Comparison of ENCODE assay signal across 11 mouse cellular contexts in genomic region chr5:30589546-30589945, GRCm38 (mm10). TPM values are rescaled to one million over a fixed set of nuclear protein-coding genes. Genes with fewer than 3 reads are reported as not detected.
A peak's percentile ranks its signal among the peaks of the same experiment; 100 is the strongest.
DNase-seq lines count a peak whose midpoint lies in the region; ATAC-seq and TF ChIP-seq lines count a peak whose summit lies in the region.
"Had no signal": no experiment of that assay in that cellular context is flagged by ENCODE, and none has a peak within 500 bp of the region (broad histone marks: within the 10 kb centered on the region; RNA-seq: fewer than 3 reads in every experiment).

No protein-coding gene starts in this region.

- 73% methylated on average over 3 of the region's 3 CpGs for WGBS in embryonic facial prominence, embryonic 13.5 days
- WGBS in embryonic facial prominence, embryonic 10.5 days, result 78% methylated on average over 3 of the region's 3 CpGs
- 48% methylated on average over 3 of the region's 3 CpGs for WGBS in lung, embryonic 15.5 days
- 61% methylated on average over 3 of the region's 3 CpGs for WGBS in heart, embryonic 14.5 days
- WGBS in olfactory bulb, adult 2 months, result 50% methylated on average over 3 of the region's 3 CpGs
- 68% methylated on average over 3 of the region's 3 CpGs for WGBS in liver, embryonic 11.5 days

- no peak overlapping the region for H3K9ac ChIP-seq in embryonic facial prominence, embryonic 13.5 days
- no peak overlapping the region for H3K9ac ChIP-seq in lung, embryonic 15.5 days
- H3K9ac ChIP-seq in heart, embryonic 14.5 days (ENCODE audit: low read length), result peak overlapping the region; percentile 83
- H3K9ac ChIP-seq in liver, embryonic 11.5 days (ENCODE audit: low read depth, low read length), result no peak overlapping the region
- H3K9ac ChIP-seq: liver, embryonic 14.5 days had no signal

- no peak for ATAC-seq in embryonic facial prominence, embryonic 13.5 days (ENCODE audit: insufficient number of reproducible peaks, insufficient read depth, low FRiP score, low TSS enrichment, low read depth)
- no peak for ATAC-seq in lung, embryonic 15.5 days (ENCODE audit: borderline replicate concordance, extremely low read depth, low FRiP score, low TSS enrichment)
- no peak for ATAC-seq in heart, embryonic 14.5 days (ENCODE audit: insufficient number of reproducible peaks, insufficient read depth, low FRiP score, low read depth)
- ATAC-seq in inflammation-experienced regulatory T-cells, adult 6 months, result no peak
- ATAC-seq in liver, embryonic 11.5 days (replicated peaks; ENCODE audit: low FRiP score), result no peak

- no peaks in the 10 kb centered on the region for H3K9me3 ChIP-seq in embryonic facial prominence, embryonic 13.5 days
- no peaks in the 10 kb centered on the region for H3K9me3 ChIP-seq in embryonic facial prominence, embryonic 10.5 days
- no peaks in the 10 kb centered on the region for H3K9me3 ChIP-seq in lung, embryonic 15.5 days
- no peaks in the 10 kb centered on the region for H3K9me3 ChIP-seq in heart, embryonic 14.5 days (ENCODE audit: control insufficient read depth, low read length)
- H3K9me3 ChIP-seq in liver, embryonic 11.5 days (ENCODE audit: control insufficient read depth, low read length), result no peaks in the 10 kb centered on the region

- DNase-seq in embryonic facial prominence, embryonic 10.5 days (ENCODE audit: low spot score), result no peak
- no peak for DNase-seq in lung, postnatal 25 days (ENCODE audit: low spot score)
- DNase-seq in liver, embryonic 11.5 days (ENCODE audit: low spot score), result no peak
- DNase-seq: kidney, postnatal 14 days had no signal

- H3K27ac ChIP-seq in embryonic facial prominence, embryonic 13.5 days, result no peak overlapping the region
- no peak overlapping the region for H3K27ac ChIP-seq in embryonic facial prominence, embryonic 10.5 days (replicated peaks)
- no peak overlapping the region for H3K27ac ChIP-seq in lung, embryonic 15.5 days
- H3K27ac ChIP-seq in heart, embryonic 14.5 days (replicated peaks in 1 of 2; ENCODE audit: control insufficient read depth in 1 of 2, insufficient read depth in 1 of 2, low read depth in 2 of 2, low read length in 2 of 2), result peak overlapping the region in 1 of 2 experiments; percentile 70; a peak in 1 of 4 replicates
- 0 out of 2 replicates have a peak overlapping the region, but pooled peaks have one; percentile 94 for H3K27ac ChIP-seq in olfactory bulb, adult 2 months (ENCODE audit: insufficient read depth, low read depth, low read length)
- H3K27ac ChIP-seq in liver, embryonic 11.5 days (ENCODE audit: low read depth, low read length), result no peak overlapping the region
- H3K27ac ChIP-seq: liver, embryonic 14.5 days had no signal

- no peak for TF ChIP-seq CTCF in olfactory bulb, adult 2 months (IDR thresholded peaks at IDR 0.05; ENCODE audit: insufficient read depth, low read depth, low read length)

- peaks cover 19% of the 10 kb centered on the region for H3K4me1 ChIP-seq in embryonic facial prominence, embryonic 13.5 days
- peaks cover 35% of the 10 kb centered on the region for H3K4me1 ChIP-seq in embryonic facial prominence, embryonic 10.5 days
- peaks cover 70% of the 10 kb centered on the region for H3K4me1 ChIP-seq in lung, embryonic 15.5 days
- H3K4me1 ChIP-seq in heart, embryonic 14.5 days (ENCODE audit: control insufficient read depth in 2 of 2, insufficient read depth in 2 of 2, low read length in 2 of 2), result peaks cover 55 to 61% of the 10 kb centered on the region in 2 experiments
- peaks cover 63% of the 10 kb centered on the region for H3K4me1 ChIP-seq in olfactory bulb, adult 2 months (ENCODE audit: control insufficient read depth, insufficient read depth, low read length)
- 0 out of 2 replicates have a peak, but pooled peaks cover 2% of the 10 kb centered on the region for H3K4me1 ChIP-seq in liver, embryonic 11.5 days (replicated peaks; ENCODE audit: control insufficient read depth, insufficient read depth, low read length)

- H3K4me2 ChIP-seq in embryonic facial prominence, embryonic 13.5 days, result 0 out of 2 replicates have a peak overlapping the region, but pooled peaks have one; percentile 94
- H3K4me2 ChIP-seq in lung, embryonic 15.5 days, result peak overlapping the region; percentile 80
- H3K4me2 ChIP-seq in heart, embryonic 14.5 days (ENCODE audit: low read length), result peak overlapping the region; percentile 92
- no peak overlapping the region for H3K4me2 ChIP-seq in liver, embryonic 11.5 days

- H3K27me3 ChIP-seq in embryonic facial prominence, embryonic 13.5 days, result peaks cover 81% of the 10 kb centered on the region
- peaks cover 79% of the 10 kb centered on the region for H3K27me3 ChIP-seq in embryonic facial prominence, embryonic 10.5 days (replicated peaks; ENCODE audit: low read depth, poor library complexity, severe bottlenecking)
- H3K27me3 ChIP-seq in lung, embryonic 15.5 days, result peaks cover 46% of the 10 kb centered on the region
- H3K27me3 ChIP-seq in heart, embryonic 14.5 days (ENCODE audit: control insufficient read depth, insufficient read depth, low read length), result peaks cover 12% of the 10 kb centered on the region; the same call in 1 of the 2 replicates
- peaks cover 47% of the 10 kb centered on the region for H3K27me3 ChIP-seq in liver, embryonic 11.5 days (replicated peaks; ENCODE audit: control insufficient read depth, insufficient read depth, low read length)

- H3K4me3 ChIP-seq in embryonic facial prominence, embryonic 13.5 days, result no peak overlapping the region
- no peak overlapping the region for H3K4me3 ChIP-seq in embryonic facial prominence, embryonic 10.5 days
- H3K4me3 ChIP-seq in lung, embryonic 15.5 days, result peak overlapping the region; percentile 51
- H3K4me3 ChIP-seq in heart, embryonic 14.5 days (ENCODE audit: control insufficient read depth in 1 of 2, insufficient read depth in 1 of 2, low read depth in 1 of 2, low read length in 2 of 2), result peak overlapping the region; percentile 56 to 72
- H3K4me3 ChIP-seq in olfactory bulb, adult 2 months (ENCODE audit: insufficient read depth, low read depth, low read length), result peak overlapping the region; percentile 95
- H3K4me3 ChIP-seq in liver, embryonic 11.5 days (ENCODE audit: low read depth, low read length), result no peak overlapping the region

- TF ChIP-seq POLR2A in olfactory bulb, adult 2 months (IDR thresholded peaks at IDR 0.05; ENCODE audit: insufficient read depth, low read depth, low read length), result no peak

- H3K36me3 ChIP-seq in embryonic facial prominence, embryonic 13.5 days, result no peaks in the 10 kb centered on the region
- no peaks in the 10 kb centered on the region for H3K36me3 ChIP-seq in embryonic facial prominence, embryonic 10.5 days (replicated peaks)
- no peaks in the 10 kb centered on the region for H3K36me3 ChIP-seq in lung, embryonic 15.5 days
- no peaks in the 10 kb centered on the region for H3K36me3 ChIP-seq in heart, embryonic 14.5 days (ENCODE audit: control insufficient read depth, insufficient read depth, low read length)
- H3K36me3 ChIP-seq in liver, embryonic 11.5 days (ENCODE audit: control insufficient read depth, insufficient read depth, low read length), result no peaks in the 10 kb centered on the region

RNA-seq across cellular contexts. Expression of gene Kcnk3, which starts 1.6 kb away (rescaled TPM):
- 0.51 and 0.63 TPM in 2 replicates for polyA plus RNA-seq in embryonic facial prominence, embryonic 13.5 days (2015; fragmentation: Nextera tagmentation; extraction: Ambion mirVana)
- 0.26 and 0.35 TPM in 2 replicates for polyA plus RNA-seq in embryonic facial prominence, embryonic 10.5 days (2016; fragmentation: Nextera tagmentation; extraction: Ambion mirVana)
- 21.5 and 23.1 TPM in 2 replicates for polyA plus RNA-seq in lung, embryonic 15.5 days (2015; fragmentation: Nextera tagmentation; extraction: Ambion mirVana)
- polyA plus RNA-seq in heart, embryonic 14.5 days (2014; fragmentation: Nextera tagmentation; extraction: Ambion mirVana), result 30.2 and 40.3 TPM in 2 replicates
- polyA plus RNA-seq in olfactory bulb, adult 2 months (2012; ENCODE audit: insufficient read depth, insufficient read length, low replicate concordance, missing spikeins), result not detected in 2 replicates
- under 1 TPM in 1 of 3 experiments, not detected in 2; 0.09 TPM for polyA plus RNA-seq in inflammation-experienced regulatory T-cells, adult 6 months (2017; shearing (Covaris generic))
- polyA plus RNA-seq in liver, embryonic 11.5 days (2014; fragmentation: Nextera tagmentation; extraction: Ambion mirVana), result 0.75 and 1.6 TPM in 2 replicates
- polyA plus RNA-seq: C2C12 had no signal

RNA-seq across cellular contexts. Expression of gene Cib4, which starts 43.9 kb away (rescaled TPM):
- polyA plus RNA-seq in embryonic facial prominence, embryonic 13.5 days (2015; fragmentation: Nextera tagmentation; extraction: Ambion mirVana), result not detected in 2 replicates
- polyA plus RNA-seq in embryonic facial prominence, embryonic 10.5 days (2016; fragmentation: Nextera tagmentation; extraction: Ambion mirVana), result not detected in 2 replicates
- polyA plus RNA-seq in lung, embryonic 15.5 days (2015; fragmentation: Nextera tagmentation; extraction: Ambion mirVana), result 0.26 TPM in 1 of 2 replicates, not detected in the other
- polyA plus RNA-seq in heart, embryonic 14.5 days (2014; fragmentation: Nextera tagmentation; extraction: Ambion mirVana), result not detected in 2 replicates
- not detected in 2 replicates for polyA plus RNA-seq in olfactory bulb, adult 2 months (2012; ENCODE audit: insufficient read depth, insufficient read length, low replicate concordance, missing spikeins)
- polyA plus RNA-seq in inflammation-experienced regulatory T-cells, adult 6 months (2017; shearing (Covaris generic)), result not detected
- not detected in 2 replicates for polyA plus RNA-seq in liver, embryonic 11.5 days (2014; fragmentation: Nextera tagmentation; extraction: Ambion mirVana)
- polyA plus RNA-seq: C2C12; liver, embryonic 14.5 days had no signal

RNA-seq across cellular contexts. Expression of gene Slc35f6, which starts 58.2 kb away (rescaled TPM):
- 25.0 and 26.6 TPM in 2 replicates for polyA plus RNA-seq in embryonic facial prominence, embryonic 13.5 days (2015; fragmentation: Nextera tagmentation; extraction: Ambion mirVana)
- 24.3 and 24.4 TPM in 2 replicates for polyA plus RNA-seq in embryonic facial prominence, embryonic 10.5 days (2016; fragmentation: Nextera tagmentation; extraction: Ambion mirVana)
- polyA plus RNA-seq in lung, embryonic 15.5 days (2015; fragmentation: Nextera tagmentation; extraction: Ambion mirVana), result 26.1 and 28.6 TPM in 2 replicates
- polyA plus RNA-seq in heart, embryonic 14.5 days (2014; fragmentation: Nextera tagmentation; extraction: Ambion mirVana), result 27.3 and 29.6 TPM in 2 replicates
- polyA plus RNA-seq in olfactory bulb, adult 2 months (2012; ENCODE audit: insufficient read depth, insufficient read length, low replicate concordance, missing spikeins), result not detected in 2 replicates
- polyA plus RNA-seq in inflammation-experienced regulatory T-cells, adult 6 months (2017; shearing (Covaris generic)), result 10 to 100 TPM; 13.9 to 16.4 (median 14.8) TPM
- polyA plus RNA-seq in liver, embryonic 11.5 days (2014; fragmentation: Nextera tagmentation; extraction: Ambion mirVana), result 17.6 and 18.6 TPM in 2 replicates

Comparison
In these comparisons a context has a peak if more than half of its experiments do, and no peak if none do; other contexts are left out.
1. H3K4me3 ChIP-seq: peak in lung, embryonic 15.5 days (single experiment), heart, embryonic 14.5 days (2 of 2) and olfactory bulb, adult 2 months (single experiment); none in embryonic facial prominence, embryonic 13.5 days (single experiment), embryonic facial prominence, embryonic 10.5 days (single experiment) and liver, embryonic 11.5 days (single experiment).